Mouse (Mus musculus): ENCODE measurements around the gene Klf12.

The Klf12 gene

DNA sequence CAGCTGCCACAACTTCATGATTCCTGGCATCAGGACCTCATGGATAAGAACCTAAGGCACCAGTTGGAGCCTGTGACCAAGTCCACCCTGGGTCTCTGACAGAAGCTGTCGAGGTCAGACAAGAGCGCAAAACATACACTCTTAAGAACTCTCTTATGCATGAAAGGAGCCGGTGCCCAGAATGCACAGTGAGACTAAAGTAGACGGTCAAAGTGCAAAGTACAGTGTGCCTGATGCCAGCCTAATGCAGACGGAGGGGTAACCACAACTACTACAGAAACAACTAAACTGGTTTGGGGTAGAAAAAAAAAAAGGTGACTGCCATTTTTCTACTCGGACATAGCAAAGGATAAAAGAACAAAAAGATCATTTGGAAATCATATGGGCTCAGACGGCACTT lies 47.7 kb downstream of the Klf12 start:
- no peak for ATAC-seq (ENCODE audit: insufficient number of reproducible peaks, low FRiP score, low TSS enrichment)

DNA sequence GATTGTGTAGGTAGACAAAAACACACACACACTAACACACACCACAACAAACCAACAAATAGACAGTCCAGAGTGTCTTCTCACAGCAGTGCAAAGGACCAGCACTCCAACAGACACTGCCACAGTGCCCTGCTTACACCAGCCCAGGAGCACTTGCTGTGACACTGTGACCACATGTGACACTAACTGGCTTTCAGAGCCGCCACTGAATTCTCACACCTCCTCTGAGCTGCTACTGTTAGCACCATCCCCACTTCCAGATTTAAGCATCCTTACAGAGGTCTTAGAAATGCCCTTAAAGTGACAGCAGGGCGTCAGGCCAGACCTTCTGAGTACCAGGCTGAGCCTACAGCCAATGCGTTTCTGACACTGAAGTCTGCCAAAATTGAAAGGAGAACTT lies 48.7 kb downstream of the Klf12 start:
- peak; percentile 54; the same call in 1 of the 2 replicates for ATAC-seq (ENCODE audit: insufficient number of reproducible peaks, low FRiP score, low TSS enrichment)

DNA sequence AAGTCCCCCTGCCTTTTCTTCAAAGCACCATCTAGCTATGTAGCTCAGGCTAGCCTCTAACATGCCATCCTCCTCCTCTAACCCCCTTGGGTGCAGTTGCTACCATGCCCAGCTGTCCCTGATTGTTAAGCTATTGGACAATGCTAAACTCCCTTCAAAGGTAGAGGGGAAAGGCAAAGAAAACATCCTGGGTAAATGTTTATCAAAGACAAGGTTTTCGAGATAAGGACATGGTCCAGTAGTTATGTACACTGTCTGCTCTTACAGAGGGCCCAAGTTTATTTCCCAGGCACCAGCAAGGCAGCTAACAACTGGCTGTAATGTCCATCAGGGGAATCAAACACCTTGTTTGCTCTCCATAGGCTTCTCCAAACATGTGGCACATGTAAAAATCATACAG lies 53.1 kb downstream of the Klf12 start:
- ATAC-seq (ENCODE audit: insufficient number of reproducible peaks, low FRiP score, low TSS enrichment) = no peak

DNA sequence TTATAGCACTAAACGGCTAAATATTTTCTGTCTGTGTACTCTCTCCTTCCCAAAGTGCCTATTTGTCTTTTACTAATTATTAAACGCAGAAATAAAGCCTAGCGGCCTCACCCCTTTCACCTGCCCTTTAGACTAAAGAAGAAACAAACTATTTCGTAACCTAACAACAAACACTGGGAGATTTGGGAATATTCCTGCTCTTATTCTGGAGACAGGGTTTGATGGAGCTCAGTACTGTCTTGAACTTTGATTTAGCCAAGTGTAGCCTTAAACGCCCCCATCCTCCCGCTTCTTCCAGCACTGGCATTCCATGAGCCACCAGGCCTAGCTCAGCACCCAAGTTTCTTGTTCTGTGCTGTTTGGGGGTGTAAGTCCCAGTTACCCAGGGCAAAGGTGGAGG lies 56.4 kb downstream of the Klf12 start:
- ATAC-seq (ENCODE audit: insufficient number of reproducible peaks, low FRiP score, low TSS enrichment) = no peak

DNA sequence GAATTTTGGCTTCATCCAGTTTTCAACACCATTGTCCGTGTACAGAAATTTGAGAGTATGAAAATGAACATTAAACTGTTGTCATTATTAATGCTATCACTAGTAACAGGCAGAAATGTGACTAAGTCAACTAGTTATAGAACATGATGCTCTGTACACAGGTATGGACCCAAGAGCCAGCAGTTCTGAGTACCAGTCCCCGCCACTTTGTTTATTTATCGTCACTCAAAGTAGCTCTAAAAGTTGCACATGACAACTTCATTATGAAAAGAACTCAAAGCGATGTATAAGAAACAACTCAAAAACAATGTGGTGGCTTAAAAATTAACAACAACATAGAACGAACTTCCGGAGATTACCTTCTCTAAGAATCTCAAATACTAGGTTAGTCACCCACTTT lies 56.8 kb downstream of the Klf12 start:
- ATAC-seq (ENCODE audit: insufficient number of reproducible peaks, low FRiP score, low TSS enrichment) = no peak

DNA sequence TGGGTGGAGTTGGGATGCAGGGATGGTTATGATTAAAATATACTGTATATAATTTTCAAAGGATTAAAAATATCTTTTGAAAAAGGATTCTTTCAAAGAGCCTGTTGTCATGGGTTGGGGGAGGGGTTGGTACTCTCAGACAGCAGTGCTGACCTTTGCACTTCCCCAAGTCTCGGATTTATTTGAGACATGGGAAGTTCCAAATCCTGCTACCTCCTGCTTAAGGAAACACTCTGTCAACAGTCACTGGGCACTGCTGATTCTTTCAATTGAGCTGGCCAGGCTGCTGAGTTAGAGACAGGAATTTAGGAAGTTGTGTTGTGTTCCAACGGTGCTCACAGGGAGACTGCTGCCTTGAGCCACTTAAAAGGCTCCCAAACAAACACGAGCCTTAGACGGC lies 60.3 kb downstream of the Klf12 start:
- ATAC-seq (ENCODE audit: insufficient number of reproducible peaks, low FRiP score, low TSS enrichment) = no peak

DNA sequence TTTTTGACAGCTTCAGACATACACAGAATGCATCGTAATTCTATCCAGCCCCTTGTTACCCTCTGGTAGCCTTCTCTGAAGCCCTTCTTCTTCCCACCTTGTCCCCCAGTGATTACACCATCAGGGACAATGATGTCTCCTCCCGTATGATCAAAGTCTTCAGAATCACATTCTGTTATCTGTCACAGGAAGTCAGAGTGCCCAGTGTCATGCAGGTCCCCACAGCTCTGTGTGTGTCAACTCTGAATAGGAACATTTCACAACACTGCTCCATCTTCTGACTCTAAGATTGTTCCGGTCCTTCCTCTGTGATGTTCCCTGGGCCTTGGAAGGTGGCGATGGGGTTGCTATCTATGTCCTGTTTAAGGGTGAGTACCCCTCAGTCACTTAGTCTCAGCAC lies 62.2 kb downstream of the Klf12 start:
- no peak for ATAC-seq (ENCODE audit: insufficient number of reproducible peaks, low FRiP score, low TSS enrichment)

DNA sequence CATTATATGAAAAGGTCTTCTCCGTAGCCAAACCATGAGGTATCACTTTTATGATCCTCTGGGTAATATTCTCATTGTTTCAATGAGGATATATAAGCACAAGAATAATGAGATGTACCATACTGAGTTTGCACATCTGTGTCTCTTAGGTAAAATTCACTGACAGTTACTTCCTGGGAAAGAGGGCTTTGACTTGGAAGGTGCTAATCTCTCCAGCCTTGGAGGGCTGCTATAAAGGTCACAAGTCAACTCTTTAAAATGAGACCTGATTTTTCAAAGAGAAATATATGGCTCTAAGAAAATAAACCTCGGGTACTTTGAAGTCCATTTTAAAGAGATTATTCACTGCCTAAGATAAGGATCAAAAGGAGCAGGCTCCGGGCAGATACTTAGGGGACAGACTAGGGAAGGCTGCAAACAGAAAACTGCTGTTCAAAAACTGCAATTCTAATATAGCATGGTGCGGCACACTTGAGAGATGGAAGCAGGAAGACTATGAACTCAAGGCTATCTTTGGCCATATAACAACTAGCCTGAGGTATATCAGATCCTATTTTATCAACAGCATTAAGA lies 69.2 kb downstream of the Klf12 start:
- ATAC-seq (ENCODE audit: insufficient number of reproducible peaks, low FRiP score, low TSS enrichment) = no peak

DNA sequence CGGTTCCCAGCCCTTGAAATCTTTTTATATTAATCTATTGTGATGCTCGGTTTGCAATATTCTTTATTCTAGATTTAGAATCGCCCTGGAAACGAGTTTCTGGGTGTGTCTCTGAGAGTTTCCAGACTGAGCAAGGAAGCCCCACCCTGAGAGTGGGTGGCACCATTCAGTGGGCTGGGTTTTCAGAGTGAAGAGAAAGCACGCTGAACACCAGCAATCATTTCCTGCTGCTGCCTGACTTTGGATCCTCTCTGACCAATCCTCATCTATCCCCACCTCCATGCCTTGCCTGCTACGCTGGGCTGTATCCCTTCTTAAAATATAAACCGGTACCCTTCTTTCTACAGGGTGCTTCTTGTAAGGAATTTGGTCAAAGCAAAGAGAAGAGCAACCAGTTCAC lies 71.4 kb downstream of the Klf12 start:
- no peak for ATAC-seq (ENCODE audit: insufficient number of reproducible peaks, low FRiP score, low TSS enrichment)

DNA sequence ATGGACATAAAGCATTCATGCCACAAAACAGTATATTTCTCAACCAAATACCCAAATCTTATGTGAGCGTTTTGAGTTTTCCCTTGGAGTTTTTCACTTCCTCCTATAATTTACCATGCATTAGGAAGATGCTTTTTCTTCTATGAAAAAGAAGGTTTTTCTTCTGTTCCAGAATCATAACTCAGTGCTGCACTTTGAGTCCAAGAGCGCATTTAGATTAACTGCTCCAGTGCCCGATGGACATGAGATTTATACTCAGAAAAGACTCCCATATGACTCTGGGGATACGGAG lies 72.7 kb downstream of the Klf12 start:
- no peak for ATAC-seq (ENCODE audit: insufficient number of reproducible peaks, low FRiP score, low TSS enrichment)

DNA sequence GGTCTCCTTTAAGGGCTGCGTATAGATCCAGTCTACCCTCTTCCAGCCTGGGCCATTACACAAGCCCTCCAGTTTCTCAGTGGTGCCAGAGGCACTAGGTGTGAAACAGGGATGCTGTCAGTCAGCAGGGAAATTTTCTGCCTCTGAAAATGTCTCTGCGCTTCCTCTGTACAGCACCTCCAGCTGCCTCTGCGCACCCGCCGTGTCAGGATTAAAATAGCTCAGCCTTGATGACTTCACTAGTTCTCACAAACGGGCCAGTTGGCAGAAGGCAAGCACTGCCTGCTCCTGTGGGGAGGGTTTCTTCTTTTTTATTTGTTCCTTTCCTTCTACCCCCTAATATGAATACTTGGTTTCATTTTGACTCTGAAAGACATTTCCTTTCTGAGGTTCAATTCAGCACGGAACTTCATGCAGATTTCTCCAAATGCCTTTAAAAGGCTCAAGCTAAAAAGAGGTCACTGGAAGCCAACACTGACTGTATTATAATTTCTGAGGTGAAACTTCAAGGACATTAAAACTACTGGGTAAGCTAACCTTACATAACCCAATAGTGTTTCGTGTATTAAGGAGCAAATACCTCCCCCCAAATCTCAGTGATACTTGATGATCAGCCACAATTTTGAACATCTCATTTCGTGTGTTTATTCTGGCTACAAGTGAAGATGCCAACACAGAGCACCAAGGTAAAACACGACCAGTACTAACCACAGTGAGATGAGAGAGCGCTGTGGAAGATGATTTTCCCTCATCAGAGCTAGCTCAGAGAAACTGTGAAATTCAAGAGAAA lies 73.2 kb downstream of the Klf12 start:
- ATAC-seq (ENCODE audit: insufficient number of reproducible peaks, low FRiP score, low TSS enrichment) = peak; percentile 87

DNA sequence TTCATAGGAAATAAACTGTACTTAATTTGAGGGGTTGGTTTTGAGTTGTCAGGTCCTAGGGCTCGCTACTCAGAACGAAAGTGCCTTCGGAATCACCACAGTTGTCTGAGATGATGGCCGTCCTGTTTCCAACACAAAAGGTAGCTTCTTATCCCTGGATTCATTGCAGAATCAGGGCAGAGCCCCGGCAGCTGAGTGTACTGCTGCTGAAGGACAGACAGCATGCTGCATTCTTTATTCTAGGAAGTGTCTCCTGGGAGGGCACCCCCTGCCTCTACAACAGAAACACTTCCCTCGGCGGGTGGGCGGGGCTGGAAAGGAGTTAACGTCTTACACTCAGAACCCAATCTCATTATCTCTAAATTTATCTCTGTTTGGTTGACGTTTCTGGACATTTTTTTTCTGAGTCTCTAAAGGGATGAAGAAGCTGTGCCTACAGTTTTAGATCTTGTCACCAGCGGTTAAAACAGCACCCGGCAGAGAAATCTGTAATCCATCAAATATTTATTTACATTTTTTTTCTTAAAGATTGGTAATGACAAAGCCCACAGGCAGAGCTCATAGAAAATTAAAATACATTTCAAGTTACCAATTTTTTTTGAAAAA lies 74.6 kb downstream of the Klf12 start:
- no peak for ATAC-seq (ENCODE audit: insufficient number of reproducible peaks, low FRiP score, low TSS enrichment)

DNA sequence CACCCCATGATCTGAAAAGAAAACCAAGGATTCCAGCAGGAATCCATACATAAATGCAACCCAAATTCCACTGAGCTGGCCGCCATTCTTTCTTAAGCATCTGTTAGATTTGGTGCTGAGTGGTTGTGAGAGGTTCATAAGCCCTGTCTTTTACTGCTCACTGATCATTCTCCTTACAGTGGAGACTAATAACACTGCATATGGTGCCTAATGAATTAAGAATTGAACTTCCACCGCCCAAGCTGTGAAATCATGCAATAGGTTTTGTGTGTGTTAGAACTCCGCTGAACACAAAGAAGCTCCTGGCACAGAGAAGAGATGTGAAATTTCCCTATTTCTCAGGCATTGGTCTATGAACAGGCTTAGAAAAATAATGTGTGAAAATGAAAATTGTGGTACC lies 77.4 kb downstream of the Klf12 start:
- ATAC-seq (ENCODE audit: insufficient number of reproducible peaks, low FRiP score, low TSS enrichment) = no peak

DNA sequence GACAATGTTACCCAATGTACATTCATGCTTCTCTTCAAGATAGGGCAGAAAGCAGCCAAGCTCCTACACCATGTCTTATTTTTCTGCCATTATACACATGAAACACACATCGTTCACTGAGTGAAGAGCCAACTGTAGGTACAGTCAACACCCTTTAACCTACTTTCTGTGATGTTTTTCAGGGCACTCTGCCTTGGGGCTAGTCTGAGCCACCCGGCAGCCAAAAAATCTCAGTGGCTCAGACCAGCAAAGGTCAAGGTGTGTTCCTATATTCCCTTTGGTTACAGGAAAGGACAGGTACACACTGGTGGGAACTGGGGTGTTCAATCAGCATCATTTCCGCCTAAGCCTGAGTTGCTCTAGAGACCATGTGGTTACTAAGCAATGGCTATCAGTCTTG lies 78.3 kb downstream of the Klf12 start:
- no peak for ATAC-seq (ENCODE audit: insufficient number of reproducible peaks, low FRiP score, low TSS enrichment)

DNA sequence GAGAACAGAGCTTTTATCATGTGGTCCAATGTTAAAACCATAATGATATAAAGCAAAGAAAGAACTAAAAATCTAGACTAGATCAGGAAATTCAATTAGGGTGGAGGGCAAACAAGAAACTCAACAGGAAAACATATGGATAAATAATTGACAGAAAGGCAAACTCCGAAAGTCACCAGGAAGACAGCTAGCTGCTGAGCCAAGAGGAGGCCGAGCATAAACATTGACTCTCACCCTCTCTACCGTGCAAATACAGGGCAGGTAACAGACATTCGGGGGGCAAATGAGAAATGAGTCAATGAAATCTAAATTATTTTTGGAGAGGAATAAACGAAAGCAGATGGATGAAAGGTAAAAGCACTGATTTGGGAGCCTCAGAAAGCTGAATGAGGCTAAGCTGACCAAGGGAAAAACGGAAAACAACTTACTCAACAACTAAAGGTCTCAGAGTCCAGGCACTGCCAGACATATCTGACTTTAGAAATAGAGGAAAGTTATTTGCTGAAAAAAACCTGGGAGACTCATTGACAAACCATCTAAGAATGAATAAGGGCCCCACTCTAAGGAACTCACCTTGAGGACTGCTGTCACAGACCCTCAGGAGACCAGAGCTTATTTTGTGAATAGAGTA lies 84.3 kb downstream of the Klf12 start:
- no peak for ATAC-seq (ENCODE audit: insufficient number of reproducible peaks, low FRiP score, low TSS enrichment)

DNA sequence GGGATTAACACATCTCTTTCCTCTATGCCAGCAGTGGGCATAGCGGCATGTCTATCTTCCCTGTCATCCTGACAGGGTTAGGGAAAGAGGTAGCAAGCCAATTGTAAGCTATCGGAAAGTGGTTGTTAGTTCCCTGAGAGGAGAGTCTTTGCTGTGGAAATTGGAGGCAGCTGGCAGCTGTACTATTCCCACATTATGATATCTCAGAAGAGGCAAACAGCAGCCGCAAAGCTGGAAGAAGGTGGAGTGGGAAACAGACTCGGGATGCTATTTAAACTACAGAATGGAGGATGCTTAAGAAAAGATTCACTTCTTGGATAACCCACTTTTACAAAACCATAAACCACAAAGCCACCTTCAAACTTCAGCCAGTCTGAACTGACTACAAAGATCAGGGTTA lies 85.8 kb downstream of the Klf12 start:
- ATAC-seq (ENCODE audit: insufficient number of reproducible peaks, low FRiP score, low TSS enrichment) = no peak

DNA sequence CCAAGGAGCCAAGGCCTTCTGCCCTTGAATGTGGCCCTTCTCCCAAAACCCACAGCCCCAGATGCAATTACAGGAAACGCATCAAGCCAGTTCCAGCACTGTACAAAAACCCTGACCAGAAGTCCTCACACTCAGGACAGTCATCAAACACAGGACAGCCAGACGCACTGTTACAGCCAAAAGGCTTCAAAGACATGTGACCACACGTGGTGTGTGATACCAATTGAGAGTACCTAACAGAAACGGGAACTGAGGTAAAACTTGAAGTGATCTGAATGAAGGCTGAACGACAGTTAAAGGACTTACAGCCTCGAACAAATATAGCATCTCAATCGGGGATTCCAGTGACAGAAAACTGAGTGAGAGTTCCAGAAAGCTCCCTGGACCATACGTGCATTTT lies 87.3 kb downstream of the Klf12 start:
- ATAC-seq (ENCODE audit: insufficient number of reproducible peaks, low FRiP score, low TSS enrichment) = no peak

DNA sequence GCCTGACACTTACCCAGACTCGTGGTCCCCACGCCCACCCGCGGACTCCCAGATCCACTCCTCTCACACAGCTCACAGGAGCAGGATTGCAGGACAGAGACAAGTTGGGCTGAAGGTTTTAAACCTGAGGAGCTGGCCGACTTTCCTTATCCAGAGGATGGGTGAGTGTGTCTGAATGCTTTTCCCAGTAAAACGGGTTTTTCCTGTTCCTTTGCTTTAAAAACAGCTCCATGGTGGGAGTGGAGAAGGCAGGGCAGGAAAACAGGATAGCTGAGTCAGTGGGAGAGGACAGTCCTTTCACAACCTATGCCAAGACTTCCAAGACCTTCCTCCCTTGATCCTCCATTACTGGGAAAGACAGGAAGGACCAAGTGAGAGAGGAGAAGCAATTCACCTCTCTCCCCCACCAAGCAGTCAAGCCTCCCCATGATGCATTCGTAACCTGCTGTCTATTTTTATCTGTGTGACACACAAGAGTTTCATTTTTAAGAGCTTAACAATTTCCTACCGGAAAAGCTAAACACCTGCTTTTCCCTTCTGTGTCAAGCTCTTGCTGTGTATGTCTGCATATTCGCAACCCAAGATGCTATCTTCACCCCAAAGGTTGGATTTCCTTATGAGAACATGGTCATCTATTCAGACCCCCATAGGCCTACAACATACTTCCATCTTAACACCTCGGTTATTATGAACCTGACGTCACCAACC lies 94.8 kb downstream of the Klf12 start:
- no peak for ATAC-seq (ENCODE audit: insufficient number of reproducible peaks, low FRiP score, low TSS enrichment)

DNA sequence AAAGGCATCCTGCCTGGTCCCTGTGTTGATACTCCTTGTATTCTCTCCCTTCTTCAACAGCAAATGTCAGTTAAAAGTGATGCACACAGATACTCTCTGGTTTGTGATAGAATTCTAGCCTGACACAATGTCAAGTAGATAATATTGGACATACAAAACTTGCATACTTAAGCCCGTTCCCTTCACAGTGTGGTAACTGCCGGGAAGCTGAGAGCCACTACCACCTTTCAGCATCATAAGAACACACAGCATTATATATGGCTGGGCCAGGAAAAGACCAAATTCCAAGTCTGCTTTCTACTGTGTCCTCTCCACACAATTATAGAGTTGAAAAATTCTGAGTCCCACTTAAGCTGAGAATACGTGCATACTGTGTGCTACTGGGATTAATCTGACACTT lies 97.1 kb downstream of the Klf12 start:
- ATAC-seq (ENCODE audit: insufficient number of reproducible peaks, low FRiP score, low TSS enrichment) = no peak

DNA sequence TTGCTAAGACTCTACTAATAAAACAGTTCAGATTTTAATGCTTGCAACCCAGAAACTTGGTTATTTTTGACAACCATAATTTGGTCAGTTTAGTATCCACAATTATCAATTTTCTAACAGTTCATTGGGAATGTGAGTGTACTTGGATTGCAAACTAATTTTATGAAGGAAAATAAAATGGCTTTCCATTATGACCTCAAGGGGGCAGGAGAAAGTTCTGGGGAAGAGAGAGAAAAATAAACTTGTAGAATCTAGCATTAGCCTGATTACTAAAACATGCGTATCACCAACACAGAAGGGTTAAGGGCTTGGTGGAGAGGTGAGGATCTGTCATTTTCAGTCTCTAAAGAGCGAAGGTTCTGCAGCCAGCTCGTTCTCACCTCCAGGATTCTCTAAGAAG lies 106.7 kb downstream of the Klf12 start:
- no peak for ATAC-seq (ENCODE audit: insufficient number of reproducible peaks, low FRiP score, low TSS enrichment)

DNA sequence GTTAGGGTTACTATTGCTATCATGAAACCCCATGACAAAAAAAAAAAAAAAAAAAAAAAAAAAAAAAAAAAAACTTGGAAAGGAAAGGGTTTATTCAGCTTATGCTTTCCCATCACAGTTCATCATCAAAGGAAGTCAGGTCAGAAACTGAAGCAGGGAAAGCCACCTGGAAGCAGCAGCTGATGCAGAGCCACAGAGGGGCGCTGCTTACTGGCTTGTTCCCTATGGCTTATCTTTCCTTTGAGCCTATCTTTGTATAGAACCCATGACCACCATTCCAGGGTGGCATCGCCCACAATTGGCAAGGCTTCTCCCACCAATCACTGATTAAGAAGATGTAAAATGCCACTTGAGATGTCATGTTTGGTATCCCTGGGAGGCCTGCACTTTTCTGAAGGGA lies 119.4 kb downstream of the Klf12 start:
- ATAC-seq (ENCODE audit: insufficient number of reproducible peaks, low FRiP score, low TSS enrichment) = no peak
